Mouse (Mus musculus) right cerebral cortex, adult 2 months (tissue): ENCODE measurements around the gene Gm13290.
"Not testable (repeated sequence)": the region's sequence is repeated elsewhere in the genome, so short reads cannot be mapped to it uniquely, and the experiment has no call there.

Source experiments
- DNase-seq, 2 experiments: peaks; one replicate each; pipeline ENCODE4 v3.0.0; 2021 to 2022; ENCODE audit warnings: low spot score in 2 of 2

The Gm13290 gene

GRCm38 (mm10) chr4:88781831-88782230, 8.2 kb downstream of the Gm13290 start, which contains the start of gene Ifnz:
Gene Ifnz, plus strand, starts transcription at chr4:88782131.
- DNase-seq, result not testable (repeated sequence)

GRCm38 (mm10) chr4:88782335-88782734, 8.7 kb downstream of the Gm13290 start:
- DNase-seq, result not testable (repeated sequence)

GRCm38 (mm10) chr4:88785409-88785808, 11.8 kb downstream of the Gm13290 start, which contains the start of gene Gm13276:
Gene Gm13276, plus strand, starts transcription at chr4:88785709.
- DNase-seq, result not testable (repeated sequence)

GRCm38 (mm10) chr4:88788402-88788801, 14.8 kb downstream of the Gm13290 start, which contains the start of gene Gm13277:
Gene Gm13277, plus strand, starts transcription at chr4:88788632.
- peak; percentile 73 to 75 for DNase-seq

- DNase-seq, result not testable (repeated sequence)
Measured at GRCm38 (mm10) chr4:88791250-88791649, 17.6 kb downstream of the Gm13290 start, which contains the start of gene Gm13278. Gene Gm13278, plus strand, starts transcription at chr4:88791550.

GRCm38 (mm10) chr4:88793936-88794675, 20.5 kb downstream of the Gm13290 start, which contains the start of gene Gm13275:
Gene Gm13275, plus strand, starts transcription at chr4:88794487.
- DNase-seq, result peak; percentile 55 to 66

- not testable (repeated sequence) for DNase-seq
Measured at GRCm38 (mm10) chr4:88797097-88797496, 23.5 kb downstream of the Gm13290 start, which contains the start of gene Gm13279. Gene Gm13279, plus strand, starts transcription at chr4:88797397.

GRCm38 (mm10) chr4:88799365-88799764, 25.7 kb downstream of the Gm13290 start, which contains the start of gene Gm13285:
Gene Gm13285, plus strand, starts transcription at chr4:88799665.
- DNase-seq, result not testable (repeated sequence)

- DNase-seq, result not testable (repeated sequence)
Measured at GRCm38 (mm10) chr4:88802954-88803353, 29.3 kb downstream of the Gm13290 start, which contains the start of gene Gm13287. Gene Gm13287, plus strand, starts transcription at chr4:88803254.

GRCm38 (mm10) chr4:88805231-88805630, 31.6 kb downstream of the Gm13290 start, which contains the start of gene Gm13288:
Gene Gm13288, plus strand, starts transcription at chr4:88805531.
- not testable (repeated sequence) for DNase-seq

- not testable (repeated sequence) for DNase-seq
Measured at GRCm38 (mm10) chr4:88805761-88806160, 32.1 kb downstream of the Gm13290 start.

- no peak for DNase-seq
Measured at GRCm38 (mm10) chr4:88815928-88816327, 42.3 kb downstream of the Gm13290 start, which contains the start of gene Ifna7. Gene Ifna7, plus strand, starts transcription at chr4:88816228.

- no peak for DNase-seq
Measured at GRCm38 (mm10) chr4:88819659-88820058, 46.0 kb downstream of the Gm13290 start, which contains the start of gene Ifna11. Gene Ifna11, plus strand, starts transcription at chr4:88819959.

GRCm38 (mm10) chr4:88822995-88823394, 49.4 kb downstream of the Gm13290 start:
- DNase-seq, result peak; percentile 18 to 26
